Mouse (Mus musculus): ENCODE measurements at regions not wholly inside any gene's neighbourhood (a gene's known extent, or its start where the extent isn't known, plus 50 kb on each side); places are given as distances from the start of the nearest gene placed in this dataset.

GRCm38 (mm10) chr16:54120356-54120755 is 1177.4 kb downstream of the Zpld1 start:
- DNase-seq (ENCODE audit: low read depth), result no peak

GRCm38 (mm10) chr16:54098696-54099095 is 1199.1 kb downstream of the Zpld1 start:
- no peak for DNase-seq (ENCODE audit: low read depth)

GRCm38 (mm10) chr16:54092206-54092605 is 1205.6 kb downstream of the Zpld1 start:
- no peak for DNase-seq (ENCODE audit: low read depth)

- no peak for DNase-seq (ENCODE audit: low read depth)
These were observed 1206.6 kb downstream of the Zpld1 start for GRCm38 (mm10) chr16:54091061-54091765.

GRCm38 (mm10) chr16:54080518-54080917 is 1217.3 kb downstream of the Zpld1 start:
- no peak for DNase-seq (ENCODE audit: low read depth)

GRCm38 (mm10) chr16:54047836-54048235 is 1250.0 kb downstream of the Zpld1 start:
- DNase-seq (ENCODE audit: low read depth), result no peak

- DNase-seq (ENCODE audit: low read depth), result peak; percentile 31
These were observed 1255.8 kb downstream of the Zpld1 start for GRCm38 (mm10) chr16:54041973-54042372.

GRCm38 (mm10) chr16:54016319-54016718 is 1281.5 kb downstream of the Zpld1 start:
- DNase-seq (ENCODE audit: low read depth), result no peak

GRCm38 (mm10) chr16:53973711-53974110 is 1324.1 kb downstream of the Zpld1 start:
- no peak for DNase-seq (ENCODE audit: low read depth)

GRCm38 (mm10) chr16:53956646-53957045 is 1341.1 kb downstream of the Zpld1 start:
- no peak for DNase-seq (ENCODE audit: low read depth)

GRCm38 (mm10) chr16:53945303-53945702 is 1352.5 kb downstream of the Zpld1 start:
- DNase-seq (ENCODE audit: low read depth), result no peak

GRCm38 (mm10) chr16:53915794-53916193 is 1382.0 kb downstream of the Zpld1 start:
- no peak for DNase-seq (ENCODE audit: low read depth)

- no peak for DNase-seq (ENCODE audit: low read depth)
These were observed 1390.7 kb downstream of the Zpld1 start for GRCm38 (mm10) chr16:53907125-53907524.

- DNase-seq (ENCODE audit: low read depth), result no peak
These were observed 1394.0 kb downstream of the Zpld1 start for GRCm38 (mm10) chr16:53903795-53904194.

- DNase-seq (ENCODE audit: low read depth), result no peak
These were observed 1413.5 kb upstream of the Alcam start for GRCm38 (mm10) chr16:53867342-53867741.

- DNase-seq (ENCODE audit: low read depth), result no peak
These were observed 1386.8 kb upstream of the Alcam start for GRCm38 (mm10) chr16:53840678-53841077.
